Comparison of ENCODE assay signal across 9 mouse cellular contexts in the genomic region with DNA sequence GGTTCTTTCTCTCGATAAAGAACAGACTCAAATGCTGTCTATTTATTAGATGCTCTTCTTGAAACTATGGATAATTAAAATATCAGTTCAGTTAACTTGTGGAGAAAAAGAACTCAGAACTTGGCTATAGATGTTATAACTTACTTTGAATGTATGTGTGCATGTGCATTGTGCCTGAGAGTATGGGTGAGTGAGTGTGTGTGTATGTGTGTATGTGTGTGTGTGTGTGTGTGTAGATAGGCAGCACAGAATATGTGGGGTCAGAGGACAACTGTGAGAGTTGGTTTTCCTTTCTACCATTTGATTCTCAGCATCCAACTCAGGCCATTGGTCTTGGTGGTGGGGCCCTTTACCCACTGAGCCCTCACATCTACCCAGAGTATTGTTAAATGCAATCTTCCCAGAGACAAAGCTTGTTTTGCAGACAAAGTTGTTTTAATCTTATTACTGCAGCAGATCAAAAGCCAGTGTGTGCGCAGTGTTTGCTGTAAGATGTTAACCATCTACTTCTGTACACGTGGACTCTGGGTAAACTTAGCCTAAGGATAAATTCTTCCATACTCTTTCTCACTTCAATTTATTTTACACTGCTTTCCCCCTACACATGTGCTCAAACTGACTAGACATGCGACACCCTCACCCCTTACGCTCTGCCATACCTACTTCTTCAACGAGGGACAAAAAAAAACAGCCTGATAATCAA. TPM values are rescaled to one million over a fixed set of nuclear protein-coding genes. Genes with fewer than 3 reads are reported as not detected.
A peak's percentile ranks its signal among the peaks of the same experiment; 100 is the strongest.
DNase-seq lines count a peak whose midpoint lies in the region; ATAC-seq lines count a peak whose summit lies in the region.
"Not testable (repeated sequence)": the region's sequence is repeated elsewhere in the genome, so short reads cannot be mapped to it uniquely, and the experiment has no call there.
"Had no signal": no experiment of that assay in that cellular context is flagged by ENCODE, and none has a peak within 500 bp of the region (broad histone marks: within the 10 kb centered on the region; RNA-seq: fewer than 3 reads in every experiment).

No protein-coding gene starts in this region.

- H3K4me2 ChIP-seq in embryonic facial prominence, embryonic 14.5 days (ENCODE audit: low read depth, low read length); hindbrain, embryonic 12.5 days (replicated peaks); kidney, embryonic 14.5 days (replicated peaks; ENCODE audit: low read depth, low read length); liver, embryonic 11.5 days; midbrain, embryonic 14.5 days (ENCODE audit: low read length); stomach, embryonic 15.5 days: not testable (repeated sequence)

- H3K4me1 ChIP-seq in embryonic facial prominence, embryonic 14.5 days (ENCODE audit: control insufficient read depth, insufficient read depth, low read length); hindbrain, embryonic 12.5 days; kidney, embryonic 14.5 days (ENCODE audit: control insufficient read depth, insufficient read depth, low read length); liver, embryonic 11.5 days (replicated peaks; ENCODE audit: control insufficient read depth, insufficient read depth, low read length); midbrain, embryonic 14.5 days (ENCODE audit: control insufficient read depth, insufficient read depth, low read length); stomach, embryonic 15.5 days: not testable (repeated sequence)

- not testable (repeated sequence) for H3K4me3 ChIP-seq in embryonic facial prominence, embryonic 14.5 days (ENCODE audit: low read depth, low read length); hindbrain, embryonic 12.5 days; kidney, embryonic 14.5 days (ENCODE audit: low read length); liver, embryonic 11.5 days (ENCODE audit: low read depth, low read length); midbrain, embryonic 14.5 days (replicated peaks; ENCODE audit: low read depth, low read length); stomach, embryonic 15.5 days (replicated peaks)

- H3K9me3 ChIP-seq in embryonic facial prominence, embryonic 14.5 days (ENCODE audit: control insufficient read depth, low read length): peaks cover 26% of the 10 kb centered on the region
- H3K9me3 ChIP-seq in hindbrain, embryonic 12.5 days (replicated peaks): peaks cover 39% of the 10 kb centered on the region
- peaks cover 10% of the 10 kb centered on the region for H3K9me3 ChIP-seq in kidney, embryonic 14.5 days (ENCODE audit: control insufficient read depth, low read length)
- not testable (repeated sequence) for H3K9me3 ChIP-seq in liver, embryonic 11.5 days (ENCODE audit: control insufficient read depth, low read length); stomach, embryonic 15.5 days
- peaks cover 37% of the 10 kb centered on the region for H3K9me3 ChIP-seq in midbrain, embryonic 14.5 days (ENCODE audit: control insufficient read depth, low read length)

- not testable (repeated sequence) for H3K27ac ChIP-seq in embryonic facial prominence, embryonic 14.5 days (replicated peaks; ENCODE audit: low read depth, low read length); hindbrain, embryonic 12.5 days; kidney, embryonic 14.5 days (ENCODE audit: low read depth, low read length); liver, embryonic 11.5 days (ENCODE audit: low read depth, low read length); midbrain, embryonic 14.5 days (replicated peaks; ENCODE audit: low read depth, low read length); stomach, embryonic 15.5 days

- WGBS in embryonic facial prominence, embryonic 14.5 days: 70% methylated on average over 6 of the region's 6 CpGs
- 64% methylated on average over 6 of the region's 6 CpGs for WGBS in hindbrain, embryonic 12.5 days
- 65% methylated on average over 6 of the region's 6 CpGs for WGBS in kidney, embryonic 14.5 days
- WGBS in liver, embryonic 11.5 days: 63% methylated on average over 6 of the region's 6 CpGs
- 67% methylated on average over 6 of the region's 6 CpGs for WGBS in midbrain, embryonic 14.5 days
- 61% methylated on average over 6 of the region's 6 CpGs for WGBS in stomach, embryonic 15.5 days

- DNase-seq in A20 (ENCODE audit: low read depth, low spot score): peak; percentile 7
- DNase-seq in embryonic facial prominence, embryonic 14.5 days (ENCODE audit: low spot score): not testable (repeated sequence)
- DNase-seq in liver, embryonic 11.5 days (ENCODE audit: low spot score): peak; percentile 34
- DNase-seq in midbrain, embryonic 14.5 days: peak; percentile 3

- peak; percentile 41; the same call in 1 of the 2 replicates for ATAC-seq in embryonic facial prominence, embryonic 14.5 days (ENCODE audit: low read depth)
- peak; percentile 34; the same call in 1 of the 2 replicates for ATAC-seq in frontal cortex, adult (ENCODE audit: low TSS enrichment)
- ATAC-seq in hindbrain, embryonic 12.5 days (ENCODE audit: low FRiP score): peak; percentile 79
- ATAC-seq in kidney, embryonic 14.5 days (ENCODE audit: low FRiP score, low TSS enrichment): peak; percentile 72; the same call in 1 of the 2 replicates
- ATAC-seq in liver, embryonic 11.5 days (replicated peaks; ENCODE audit: low FRiP score): peak; percentile 63
- peak; percentile 76 for ATAC-seq in midbrain, embryonic 14.5 days (ENCODE audit: low FRiP score, low TSS enrichment)
- ATAC-seq in stomach, embryonic 15.5 days (ENCODE audit: insufficient read depth, low FRiP score, low read depth): peak; percentile 68; the same call in 1 of the 2 replicates

- H3K36me3 ChIP-seq in embryonic facial prominence, embryonic 14.5 days (ENCODE audit: control insufficient read depth, insufficient read depth, low read length); hindbrain, embryonic 12.5 days; kidney, embryonic 14.5 days (ENCODE audit: control insufficient read depth, insufficient read depth, low read length); liver, embryonic 11.5 days (ENCODE audit: control insufficient read depth, insufficient read depth, low read length); midbrain, embryonic 14.5 days (ENCODE audit: control insufficient read depth, insufficient read depth, low read length); stomach, embryonic 15.5 days: not testable (repeated sequence)

- H3K27me3 ChIP-seq in embryonic facial prominence, embryonic 14.5 days (replicated peaks; ENCODE audit: control insufficient read depth, insufficient read depth, low read length); hindbrain, embryonic 12.5 days; kidney, embryonic 14.5 days (ENCODE audit: control insufficient read depth, insufficient read depth, low read length); liver, embryonic 11.5 days (replicated peaks; ENCODE audit: control insufficient read depth, insufficient read depth, low read length); midbrain, embryonic 14.5 days (ENCODE audit: control insufficient read depth, insufficient read depth, low read length); stomach, embryonic 15.5 days (replicated peaks): not testable (repeated sequence)

- not testable (repeated sequence) for H3K9ac ChIP-seq in embryonic facial prominence, embryonic 14.5 days (ENCODE audit: low read depth, low read length); hindbrain, embryonic 12.5 days; kidney, embryonic 14.5 days (ENCODE audit: low read depth, low read length); liver, embryonic 11.5 days (ENCODE audit: low read depth, low read length); midbrain, embryonic 14.5 days (replicated peaks; ENCODE audit: low read length); stomach, embryonic 15.5 days

RNA-seq across cellular contexts. Expression of a gene that starts 21.1 kb away (rescaled TPM):
- not detected in 2 replicates for polyA plus RNA-seq in embryonic facial prominence, embryonic 14.5 days (2014; fragmentation: Nextera tagmentation; extraction: Ambion mirVana)
- polyA plus RNA-seq in hindbrain, embryonic 12.5 days (2016; fragmentation: Nextera tagmentation; extraction: Ambion mirVana): not detected in 2 replicates
- polyA plus RNA-seq in kidney, embryonic 14.5 days (2014; fragmentation: Nextera tagmentation; extraction: Ambion mirVana): not detected in 2 replicates
- not detected in 2 replicates for polyA plus RNA-seq in liver, embryonic 11.5 days (2014; fragmentation: Nextera tagmentation; extraction: Ambion mirVana)
- not detected in 2 replicates for polyA plus RNA-seq in midbrain, embryonic 14.5 days (2014; fragmentation: Nextera tagmentation; extraction: Ambion mirVana)
- polyA plus RNA-seq in stomach, embryonic 15.5 days (2015; fragmentation: Nextera tagmentation; extraction: Ambion mirVana): not detected in 2 replicates
- polyA plus RNA-seq: lung, adult 2 months had no signal

RNA-seq across cellular contexts. Expression of a gene that starts 31.6 kb away (rescaled TPM):
- not detected in 2 replicates for polyA plus RNA-seq in embryonic facial prominence, embryonic 14.5 days (2014; fragmentation: Nextera tagmentation; extraction: Ambion mirVana)
- not detected in 2 replicates for polyA plus RNA-seq in hindbrain, embryonic 12.5 days (2016; fragmentation: Nextera tagmentation; extraction: Ambion mirVana)
- polyA plus RNA-seq in kidney, embryonic 14.5 days (2014; fragmentation: Nextera tagmentation; extraction: Ambion mirVana): not detected in 2 replicates
- polyA plus RNA-seq in liver, embryonic 11.5 days (2014; fragmentation: Nextera tagmentation; extraction: Ambion mirVana): not detected in 2 replicates
- not detected in 2 replicates for polyA plus RNA-seq in midbrain, embryonic 14.5 days (2014; fragmentation: Nextera tagmentation; extraction: Ambion mirVana)
- polyA plus RNA-seq in stomach, embryonic 15.5 days (2015; fragmentation: Nextera tagmentation; extraction: Ambion mirVana): not detected in 2 replicates
